Mouse (Mus musculus) myocyte (in vitro differentiated cells): Measurements from ENCODE around the gene Acmsd.

Experiments used
- E2F4 ChIP-seq: IDR thresholded peaks from one replicate; pipeline ENCODE4 v1.6.1; 2011; ENCODE audit warnings: mild to moderate bottlenecking, control low read depth, moderate library complexity; ENCODE audit not compliant: insufficient read depth
- MYOD1 ChIP-seq, 3 experiments: IDR thresholded peaks; one replicate each; pipeline ENCODE4 v1.6.1; 2011; ENCODE audit warnings: control low read depth in 2 of 3, low read depth in 2 of 3, mild to moderate bottlenecking in 2 of 3, moderate library complexity in 1 of 3; ENCODE audit not compliant: insufficient read length in 2 of 3, control insufficient read depth in 1 of 3
- MYOG ChIP-seq, 3 experiments: IDR thresholded peaks; one replicate each; pipeline ENCODE4 v1.6.1; 2011; ENCODE audit warnings: control low read depth in 2 of 3, low read depth in 2 of 3, mild to moderate bottlenecking in 2 of 3; ENCODE audit not compliant: insufficient read length in 2 of 3, control insufficient read depth in 1 of 3, insufficient read depth in 1 of 3
- POLR2A ChIP-seq: IDR thresholded peaks from one replicate; pipeline ENCODE4 v1.6.1; 2011; ENCODE audit warnings: low read depth, mild to moderate bottlenecking, control low read depth, moderate library complexity; ENCODE audit not compliant: insufficient read length
- REST ChIP-seq: IDR thresholded peaks from one replicate; pipeline ENCODE4 v1.6.1; 2011; ENCODE audit warnings: mild to moderate bottlenecking, control low read depth, moderate library complexity; ENCODE audit not compliant: insufficient read depth, insufficient read length
- TCF12 ChIP-seq: IDR thresholded peaks from one replicate; pipeline ENCODE4 v1.6.1; 2011; ENCODE audit warnings: mild to moderate bottlenecking, control low read depth; ENCODE audit not compliant: poor library complexity, insufficient read depth, severe bottlenecking

DNA sequence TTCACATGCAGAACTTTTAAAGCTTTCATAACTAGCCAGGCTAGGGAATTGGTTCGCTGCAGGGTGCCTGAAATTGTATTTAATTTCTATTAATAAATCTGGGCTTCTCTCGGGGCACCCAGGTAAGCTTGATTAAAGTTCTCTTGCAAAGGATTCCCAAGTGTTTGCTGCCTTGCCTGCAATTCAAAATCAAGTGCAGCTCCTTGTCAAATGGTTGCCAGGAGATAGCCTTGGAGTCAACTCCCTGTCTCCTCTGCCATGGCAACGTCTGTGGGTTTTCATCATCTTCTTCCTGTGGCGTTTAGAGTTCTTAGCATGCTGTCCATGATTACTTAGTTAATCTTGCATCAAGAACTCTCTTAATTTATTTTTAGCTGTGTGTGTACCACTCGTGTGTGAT, 22.9 kb upstream of the Acmsd start:
- TF ChIP-seq MYOD1 (IDR thresholded peaks at IDR 0.05; ENCODE audit: control insufficient read depth in 1 of 3, insufficient read length in 2 of 3, low read depth in 2 of 3) (no peak), MYOG (IDR thresholded peaks at IDR 0.05; ENCODE audit: control insufficient read depth in 1 of 3, insufficient read depth in 1 of 3, insufficient read length in 2 of 3, low read depth in 2 of 3) (no peak), E2F4 (no peak), TCF12 (no peak), REST (no peak), POLR2A (no peak)
